Mouse (Mus musculus): ENCODE measurements at regions not wholly inside any gene's neighbourhood (a gene's known extent, or its start where the extent isn't known, plus 50 kb on each side); places are given as distances from the start of the nearest gene placed in this dataset.

DNA sequence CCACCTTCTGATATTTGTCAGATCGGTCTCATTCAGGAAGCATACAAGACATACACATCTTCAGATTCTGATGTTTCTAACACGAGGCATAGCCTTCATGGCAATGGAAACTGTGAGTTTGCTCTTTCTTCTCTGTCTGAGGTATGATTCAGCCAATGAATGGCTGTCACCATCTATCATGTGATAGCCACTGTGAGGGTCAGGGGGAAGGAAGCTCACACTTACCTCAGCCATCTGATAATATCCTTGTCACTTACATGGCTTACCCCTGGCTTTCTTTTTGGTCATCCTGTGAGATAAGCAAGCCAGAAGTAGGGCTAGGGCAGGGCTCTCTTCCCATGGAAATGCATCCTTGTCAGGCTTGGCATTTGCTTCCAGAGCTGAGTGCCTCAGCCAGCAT, 131.8 kb upstream of the Id2 start:
- no peak for DNase-seq (ENCODE audit: low spot score)

DNA sequence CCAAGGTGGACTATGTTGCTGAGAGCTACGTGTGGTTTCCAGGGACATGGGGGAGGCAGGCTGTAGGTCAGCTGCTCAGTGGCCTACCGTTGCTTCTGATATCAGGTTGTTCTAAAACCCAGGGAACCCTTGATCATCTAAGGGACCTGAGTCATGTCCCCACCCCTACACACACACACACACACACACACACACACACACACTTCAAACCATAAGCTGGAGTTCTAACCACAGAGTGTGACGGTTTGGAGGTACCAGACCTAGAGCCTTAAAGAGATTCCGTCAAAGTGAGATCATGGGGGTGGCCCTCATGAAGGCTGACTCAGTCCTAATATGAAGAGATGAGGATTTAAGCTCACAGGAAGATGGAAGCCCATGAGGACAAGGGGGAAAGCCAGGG, 130.8 kb upstream of the Id2 start:
- DNase-seq (ENCODE audit: low spot score) = no peak

DNA sequence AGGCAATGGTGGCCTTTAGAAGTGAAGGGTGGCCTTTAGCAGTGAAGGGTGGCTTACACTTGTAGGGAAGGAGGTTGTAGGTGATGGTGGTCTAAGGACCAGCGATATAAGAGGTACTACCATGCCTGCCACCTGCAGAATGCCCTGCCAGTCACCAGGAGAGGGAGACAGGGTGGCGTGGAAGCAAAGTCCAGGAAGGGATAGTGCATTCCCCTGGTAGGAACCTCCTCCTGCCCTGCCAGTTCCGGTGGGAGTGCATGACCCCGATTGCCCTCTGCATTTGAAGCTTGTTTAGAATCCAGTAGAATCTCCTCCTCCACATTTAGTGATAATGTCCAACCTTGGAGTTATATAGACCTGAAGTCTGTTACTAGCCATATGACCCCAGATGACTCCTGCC, 127.7 kb upstream of the Id2 start:
- DNase-seq (ENCODE audit: low spot score) = no peak

DNA sequence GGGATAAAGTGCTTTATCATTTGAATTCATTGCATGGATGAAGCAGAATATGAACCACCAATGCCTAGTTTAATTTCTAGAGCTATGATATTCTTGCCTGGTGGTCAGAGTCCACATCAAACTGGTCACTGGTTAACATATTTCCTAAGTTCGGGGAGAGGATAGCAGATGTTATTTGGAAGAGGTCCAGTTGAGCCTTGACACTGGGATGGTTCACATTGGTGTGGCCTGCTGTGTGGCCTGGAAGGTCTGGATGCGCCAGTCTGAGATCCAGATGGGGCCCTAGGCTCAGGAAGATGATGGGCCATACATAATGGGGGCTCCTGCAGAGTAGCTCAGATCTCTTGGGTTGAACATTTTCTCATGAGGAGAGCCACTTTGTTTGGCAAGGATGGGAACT, 127.3 kb upstream of the Id2 start:
- DNase-seq (ENCODE audit: low spot score) = no peak

- DNase-seq (ENCODE audit: low spot score) = no peak
These were observed 126.6 kb upstream of the Id2 start for GRCm38 (mm10) chr12:25223539-25223938.

DNA sequence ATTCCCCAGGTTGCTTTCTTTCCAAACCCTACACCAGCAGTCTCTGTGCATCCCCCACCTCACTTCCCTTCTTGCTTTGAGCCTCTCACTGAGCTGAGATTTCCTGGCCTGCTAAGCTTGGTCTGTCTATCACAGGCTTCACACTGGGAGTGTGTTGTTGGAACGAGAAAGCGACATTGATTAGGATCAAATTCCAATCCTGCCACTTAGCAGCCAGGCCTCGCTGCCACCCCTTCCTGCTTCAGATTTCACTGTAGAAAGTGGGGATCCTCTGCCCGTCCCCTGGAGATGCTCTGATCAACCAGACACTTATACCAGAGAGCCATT, 123.8 kb upstream of the Id2 start:
- DNase-seq (ENCODE audit: low spot score) = no peak

- DNase-seq (ENCODE audit: low spot score) = no peak
These were observed 123.3 kb upstream of the Id2 start for GRCm38 (mm10) chr12:25220096-25220779.

GRCm38 (mm10) chr12:25219546-25219945, 122.6 kb upstream of the Id2 start:
- DNase-seq (ENCODE audit: low spot score) = no peak

- DNase-seq (ENCODE audit: low spot score) = peak; percentile 72
These were observed 120.0 kb upstream of the Id2 start for GRCm38 (mm10) chr12:25216792-25217516.

DNA sequence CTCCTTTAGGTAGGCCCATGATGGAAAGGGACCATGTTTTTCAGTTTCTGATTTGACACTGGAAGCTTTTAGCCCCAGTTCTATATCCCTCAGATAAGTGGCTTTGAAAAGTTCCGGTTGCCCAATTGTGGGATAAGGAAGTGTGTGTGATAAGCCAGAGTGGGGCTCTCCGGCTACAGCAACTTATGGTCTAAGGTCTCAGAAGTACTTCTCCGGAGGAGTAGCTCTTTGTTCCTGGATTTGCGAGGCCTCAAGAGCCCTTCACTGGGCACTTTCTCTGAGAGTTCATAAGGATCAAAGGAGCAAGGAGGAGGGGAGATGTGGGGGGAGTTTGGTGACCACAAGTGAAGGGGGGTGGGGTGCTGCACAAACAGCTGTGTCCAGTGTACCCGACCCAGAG, 118.3 kb upstream of the Id2 start:
- peak; percentile 72 for DNase-seq (ENCODE audit: low spot score)

GRCm38 (mm10) chr12:25213782-25214478, 117.0 kb upstream of the Id2 start:
- DNase-seq (ENCODE audit: low spot score) = no peak

GRCm38 (mm10) chr12:25211331-25211730, 114.4 kb upstream of the Id2 start:
- DNase-seq (ENCODE audit: low spot score) = no peak

DNA sequence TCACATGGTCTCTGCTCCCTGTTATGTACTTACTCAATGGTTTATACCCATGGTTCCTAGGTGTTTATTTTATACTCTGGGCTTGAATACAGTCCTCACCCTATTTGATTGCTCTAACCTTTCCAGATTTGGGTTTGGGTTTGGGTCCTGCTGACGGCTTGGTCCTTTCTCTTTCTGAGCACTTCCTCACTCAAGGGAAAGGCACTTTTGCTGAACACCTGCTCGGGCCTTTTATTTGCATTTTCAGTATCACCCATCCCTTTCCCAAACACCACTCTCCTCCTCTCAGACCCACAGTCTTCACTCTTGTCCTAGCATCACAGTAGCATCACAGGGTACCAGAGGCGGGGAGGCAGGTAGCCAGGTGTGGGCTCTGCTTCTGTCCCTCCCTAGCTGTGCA, 113.7 kb upstream of the Id2 start:
- no peak for DNase-seq (ENCODE audit: low spot score)

GRCm38 (mm10) chr12:25209333-25209728, 112.4 kb upstream of the Id2 start:
- DNase-seq (ENCODE audit: low spot score) = peak; percentile 88

DNA sequence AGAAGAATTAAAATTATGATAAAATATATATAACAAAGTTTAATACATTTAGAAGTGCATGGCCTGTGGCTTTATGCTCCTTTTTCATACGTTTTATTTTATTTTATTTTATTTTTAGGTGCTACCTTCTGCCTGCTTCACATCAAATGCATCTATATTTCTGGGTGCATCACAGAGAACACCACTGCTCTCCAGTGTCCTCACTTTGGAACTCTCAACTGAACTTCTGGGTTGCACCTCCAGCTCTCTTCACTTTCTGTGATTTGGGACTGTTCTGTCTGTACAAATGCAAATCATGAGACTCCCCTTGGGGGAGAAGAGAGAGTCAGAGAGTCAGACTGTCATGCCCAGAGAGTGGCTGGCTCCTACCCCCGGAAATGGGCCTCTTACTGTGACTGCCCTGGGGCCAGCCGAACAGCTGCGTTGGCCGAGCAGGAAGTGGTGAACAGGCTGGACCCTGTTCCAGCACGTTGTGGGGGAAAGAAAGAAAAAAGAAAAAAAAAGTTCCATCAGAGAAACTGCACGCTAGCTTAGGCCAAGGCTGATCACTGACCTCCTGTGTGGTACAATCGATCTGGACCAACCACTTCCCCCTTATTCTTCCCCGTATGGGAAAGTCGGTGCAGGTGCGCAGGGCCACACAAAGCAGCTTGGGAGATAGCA, 111.9 kb upstream of the Id2 start:
- DNase-seq (ENCODE audit: low spot score) = peak; percentile 57

DNA sequence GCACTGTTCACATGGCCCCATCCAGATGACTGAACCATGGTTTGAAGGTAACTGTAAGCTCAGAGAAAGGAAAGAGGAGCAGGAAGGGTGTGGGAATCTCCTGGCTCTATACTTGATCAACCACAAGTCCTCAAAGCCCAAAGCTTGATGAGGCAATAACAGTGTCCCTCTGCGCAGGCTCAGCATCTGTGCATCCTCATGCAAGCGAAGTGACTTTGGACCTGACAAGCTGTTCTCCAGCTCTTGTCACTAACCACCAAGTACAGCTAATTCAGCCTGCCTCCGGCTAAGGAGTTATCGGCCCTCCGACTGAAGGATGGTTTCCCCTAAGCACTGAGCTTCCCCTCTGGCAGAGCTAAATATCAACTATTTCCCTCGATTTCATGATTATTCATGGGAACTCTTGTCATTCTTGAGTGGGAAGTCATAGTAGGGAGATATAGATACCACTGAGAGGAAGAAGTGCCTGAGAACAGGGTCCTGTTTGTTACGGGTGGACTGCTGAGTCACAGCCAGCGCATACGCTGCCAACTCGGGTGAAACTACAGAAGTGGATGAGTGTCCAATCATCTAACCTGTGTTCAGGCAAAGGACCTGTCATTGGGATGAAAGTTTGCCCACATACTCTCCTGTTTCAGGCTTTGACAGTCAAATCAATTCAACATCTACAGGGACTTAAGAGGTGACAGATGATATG, 106.6 kb upstream of the Id2 start:
- DNase-seq (ENCODE audit: low spot score) = no peak

DNA sequence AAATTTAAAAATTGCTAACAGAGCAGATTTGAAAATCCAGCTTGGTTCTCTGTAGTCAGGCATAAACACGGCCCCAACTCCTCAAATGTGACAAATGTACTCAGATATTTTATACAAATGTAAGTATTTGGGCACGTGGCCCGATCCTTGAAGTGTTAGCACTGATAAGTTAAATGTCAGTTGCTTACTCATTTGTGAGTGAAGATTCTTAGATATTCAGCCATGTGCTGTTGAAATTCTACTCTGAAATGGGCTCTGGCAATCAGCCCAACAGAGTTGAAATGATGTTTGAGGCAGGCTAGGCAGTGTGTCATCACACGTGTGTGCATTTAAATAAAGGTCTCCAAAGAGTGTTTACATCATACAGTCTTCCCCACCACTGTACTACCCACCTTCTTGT, 103.2 kb upstream of the Id2 start:
- no peak for DNase-seq (ENCODE audit: low spot score)

DNA sequence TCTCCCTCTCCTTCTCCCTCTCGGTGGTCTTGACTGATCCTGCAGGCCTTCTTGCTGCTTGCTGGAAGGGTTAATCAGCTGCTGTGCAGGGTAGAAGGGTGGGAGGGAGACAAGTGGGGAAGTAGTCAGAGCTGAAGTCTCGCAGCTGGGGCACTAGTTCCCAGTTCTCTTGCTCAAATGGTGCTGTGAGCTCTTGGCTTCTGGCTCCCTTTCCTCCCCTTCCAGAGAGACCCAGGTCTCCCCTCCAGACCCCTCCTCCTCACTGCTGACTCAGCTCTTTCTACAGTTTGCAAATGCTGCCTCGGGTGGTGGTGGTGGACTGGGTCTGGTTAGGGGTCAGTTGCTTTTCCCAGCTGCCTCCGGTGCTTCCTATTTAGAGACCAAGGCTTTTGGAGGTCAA, 100.8 kb upstream of the Id2 start:
- DNase-seq (ENCODE audit: low spot score) = no peak

- DNase-seq (ENCODE audit: low spot score) = no peak
These were observed 99.1 kb upstream of the Id2 start for GRCm38 (mm10) chr12:25196022-25196421.

GRCm38 (mm10) chr12:25192216-25192615, 95.3 kb upstream of the Id2 start:
- DNase-seq (ENCODE audit: low spot score) = no peak

DNA sequence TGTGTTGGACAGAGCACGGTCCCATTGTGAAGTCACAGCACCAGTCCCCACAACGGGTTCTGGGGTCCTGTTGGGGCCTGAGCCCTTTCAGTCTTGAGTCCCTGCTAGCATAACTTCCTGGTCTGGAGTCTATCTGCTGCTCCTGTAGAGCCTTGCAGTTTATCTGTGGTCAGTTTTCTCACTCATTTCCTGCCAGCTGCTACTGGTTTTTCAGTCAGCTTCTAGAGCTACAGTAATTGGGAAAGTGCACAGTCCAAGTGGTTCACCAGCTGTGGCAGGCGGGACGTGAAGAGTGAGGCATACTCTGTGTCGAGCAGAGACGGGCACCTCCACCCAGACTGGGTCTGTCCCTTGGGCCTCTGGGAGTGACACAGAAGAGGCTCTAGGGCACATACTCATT, 93.4 kb upstream of the Id2 start:
- no peak for DNase-seq (ENCODE audit: low spot score)

- no peak for DNase-seq (ENCODE audit: low spot score)
These were observed 92.3 kb upstream of the Id2 start for GRCm38 (mm10) chr12:25189174-25189761.

All from lung, postnatal 25 days (tissue).